8 mouse cellular contexts compared by ENCODE assay signal in the genomic region with DNA sequence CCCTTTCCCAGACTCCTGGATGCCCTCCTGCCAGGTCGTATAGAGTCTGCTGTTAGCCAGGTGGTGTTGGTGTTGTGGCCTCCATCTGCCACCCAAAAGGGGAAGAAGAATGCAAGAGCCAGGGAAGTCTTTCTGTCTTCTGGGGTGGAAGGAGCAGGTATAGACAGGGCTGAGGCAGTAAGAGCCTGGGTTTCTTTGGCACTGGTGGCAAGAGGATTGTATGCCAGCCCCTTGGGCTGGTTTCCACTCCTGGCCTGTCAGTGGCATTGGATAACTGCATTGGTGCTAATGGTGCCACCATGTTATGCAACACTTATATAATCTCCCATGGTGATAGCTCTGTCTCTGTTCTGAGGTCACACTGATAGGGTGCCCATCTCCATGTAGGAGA. TPM values are rescaled to one million over a fixed set of nuclear protein-coding genes. Genes with fewer than 3 reads are reported as not detected.
DNase-seq lines count a peak whose midpoint lies in the region; ATAC-seq and TF ChIP-seq lines count a peak whose summit lies in the region.

No protein-coding gene starts in this region.

- no peaks in the 10 kb centered on the region for H3K36me3 ChIP-seq in forebrain, embryonic 16.5 days (ENCODE audit: control insufficient read depth, insufficient read depth)
- H3K36me3 ChIP-seq in midbrain, embryonic 14.5 days (ENCODE audit: control insufficient read depth, insufficient read depth, low read length): no peaks in the 10 kb centered on the region

- peak overlapping the region; percentile 58 for H3K4me2 ChIP-seq in forebrain, embryonic 16.5 days (ENCODE audit: low read length)
- peak overlapping the region; percentile 89 for H3K4me2 ChIP-seq in midbrain, embryonic 14.5 days (ENCODE audit: low read length)

- peak in 1 of 2 experiments; percentile 24 for DNase-seq in layer of hippocampus, adult 2 months (ENCODE audit: low spot score in 2 of 2)
- DNase-seq in layer of hippocampus, postnatal 10 days (ENCODE audit: low spot score in 2 of 2): no peak
- peak; percentile 80 for DNase-seq in brain, adult 2 months (ENCODE audit: low read depth, low spot score)
- DNase-seq in layer of hippocampus, adult 8-10 months (ENCODE audit: low spot score in 2 of 2): peak; percentile 56 to 69
- DNase-seq in midbrain, embryonic 14.5 days: no peak
- DNase-seq in c-Kit-positive CD71-positive TER-119-positive erythroid progenitor cells, embryonic 14.5 days (ENCODE audit: low spot score): no peak

- peak; percentile 2; the same call in 1 of the 2 replicates for ATAC-seq in forebrain, embryonic 16.5 days
- ATAC-seq in midbrain, embryonic 14.5 days (ENCODE audit: low FRiP score, low TSS enrichment): 0 out of 2 replicates have a peak, but pooled peaks have one; percentile 2
- ATAC-seq in CD4-positive, CD25-positive, alpha-beta regulatory T cell, adult 4 months: no peak

- H3K9ac ChIP-seq in forebrain, embryonic 16.5 days (replicated peaks; ENCODE audit: low read depth, low read length): no peak overlapping the region
- no peak overlapping the region for H3K9ac ChIP-seq in midbrain, embryonic 14.5 days (replicated peaks; ENCODE audit: low read length)

- peak overlapping the region; percentile 81 for H3K4me3 ChIP-seq in layer of hippocampus, adult 2 months
- H3K4me3 ChIP-seq in forebrain, embryonic 16.5 days (replicated peaks; ENCODE audit: low read length): peak overlapping the region; percentile 60
- peak overlapping the region; percentile 72 for H3K4me3 ChIP-seq in midbrain, embryonic 14.5 days (replicated peaks; ENCODE audit: low read depth, low read length)

- no peak for TF ChIP-seq CTCF in layer of hippocampus, adult 2 months (conservative IDR thresholded peaks at IDR 0.05)

- 7% methylated on average over 1 of the region's 1 CpGs for WGBS in forebrain, embryonic 16.5 days
- WGBS in midbrain, embryonic 14.5 days: 28% methylated on average over 1 of the region's 1 CpGs

- peak overlapping the region; percentile 99 for H3K27ac ChIP-seq in layer of hippocampus, adult 2 months
- H3K27ac ChIP-seq in forebrain, embryonic 16.5 days (ENCODE audit: low read length): no peak overlapping the region
- no peak overlapping the region for H3K27ac ChIP-seq in midbrain, embryonic 14.5 days (replicated peaks; ENCODE audit: low read depth, low read length)

- no peaks in the 10 kb centered on the region for H3K9me3 ChIP-seq in forebrain, embryonic 16.5 days (ENCODE audit: control insufficient read depth, low read length)
- H3K9me3 ChIP-seq in midbrain, embryonic 14.5 days (ENCODE audit: control insufficient read depth, low read length): no peaks in the 10 kb centered on the region

- H3K4me1 ChIP-seq in forebrain, embryonic 16.5 days (replicated peaks; ENCODE audit: control insufficient read depth, insufficient read depth, low read length): peaks cover 15% of the 10 kb centered on the region
- peaks cover 13% of the 10 kb centered on the region for H3K4me1 ChIP-seq in midbrain, embryonic 14.5 days (ENCODE audit: control insufficient read depth, insufficient read depth, low read length)

- H3K27me3 ChIP-seq in forebrain, embryonic 16.5 days (replicated peaks; ENCODE audit: control insufficient read depth, insufficient read depth, low read length): no peaks in the 10 kb centered on the region
- no peaks in the 10 kb centered on the region for H3K27me3 ChIP-seq in midbrain, embryonic 14.5 days (ENCODE audit: control insufficient read depth, insufficient read depth, low read length)

RNA-seq across cellular contexts. Expression of a gene that starts 38.7 kb away (rescaled TPM):
- total RNA-seq in layer of hippocampus, adult 2 months (2021): 10 to 100 TPM; 25.5 to 26.5 TPM
- total RNA-seq in layer of hippocampus, postnatal 10 days (2021): 10 to 100 TPM; 26.5 to 28.1 TPM
- polyA plus RNA-seq in forebrain, embryonic 16.5 days (2015; fragmentation: Nextera tagmentation; extraction: Ambion mirVana): 25.7 and 30.5 TPM in 2 replicates
- 10 to 100 TPM; 32.2 to 56.7 (median 45.5) TPM for total RNA-seq in layer of hippocampus, adult 8-10 months (2022)
- polyA plus RNA-seq in midbrain, embryonic 14.5 days (2014; fragmentation: Nextera tagmentation; extraction: Ambion mirVana): 15.8 and 34.8 TPM in 2 replicates
- under 1 TPM in 1 of 2 experiments, not detected in 1; 0.48 TPM for polyA plus RNA-seq in CD4-positive, CD25-positive, alpha-beta regulatory T cell, adult 4 months (2017; shearing (Covaris generic))

Comparison
In these comparisons a context has a peak if more than half of its experiments do, and no peak if none do; other contexts are left out.
1. DNase-seq: peak in brain, adult 2 months (single experiment) and layer of hippocampus, adult 8-10 months (2 of 2); none in layer of hippocampus, postnatal 10 days (0 of 2), midbrain, embryonic 14.5 days (single experiment) and c-Kit-positive CD71-positive TER-119-positive erythroid progenitor cells, embryonic 14.5 days (single experiment).
2. Peak in every context shown above with its lines, with median percentiles within 50 percentile points of each other: H3K4me3 ChIP-seq.